Mouse (Mus musculus): ENCODE data around the gene Ube2e2. TPM values are rescaled to one million over a fixed set of nuclear protein-coding genes. Genes with fewer than 3 reads are reported as not detected.

Gene Ube2e2
- total RNA-seq, 2 experiments from 2014 or later = 164 to 172 TPM

DNA sequence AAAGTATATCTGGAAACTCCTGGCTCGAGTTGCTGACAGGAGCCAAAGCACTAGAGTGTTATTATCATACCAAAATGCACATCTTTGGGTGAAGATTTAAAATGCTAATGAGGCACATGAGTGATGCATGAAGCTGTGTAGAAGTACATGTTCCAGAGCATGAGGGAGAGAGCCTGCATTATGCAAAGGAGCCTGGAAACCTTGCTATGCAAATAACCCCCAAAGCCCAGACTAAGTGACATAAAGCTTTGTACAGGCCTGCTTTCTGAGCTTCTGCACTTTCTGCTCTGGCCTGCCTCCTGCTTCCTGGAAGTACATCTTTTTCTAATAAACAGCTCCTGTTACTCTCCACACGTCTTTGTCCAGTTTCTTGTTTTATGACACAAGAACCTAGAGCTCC lies 363.2 kb downstream of the Ube2e2 start:
- Histone ChIP-seq H3K27ac (no peak overlapping the region), H3K4me3 (no peak overlapping the region)
- intact Hi-C loops (cut with DNase I) = no loop called here
- no peak for DNase-seq (ENCODE audit: extremely low spot score in 1 of 2, low spot score in 2 of 2)
- no peak for TF ChIP-seq CTCF (IDR thresholded peaks at IDR 0.05)

GRCm38 (mm10) chr14:18530496-18530895 lies 363.6 kb downstream of the Ube2e2 start:
- no peak for DNase-seq (ENCODE audit: extremely low spot score in 1 of 2, low spot score in 2 of 2)
- TF ChIP-seq CTCF (IDR thresholded peaks at IDR 0.05) = no peak
- H3K4me3 ChIP-seq = no peak overlapping the region
- intact Hi-C loops (cut with DNase I) = no loop called here
- no peak overlapping the region for H3K27ac ChIP-seq

Measured in left cerebral cortex, adult 2 months (tissue).